Mouse (Mus musculus) ES-Bruce4 (cell line): Measurements from ENCODE around the gene Cnnm2.

Experiments used
- CTCF ChIP-seq: IDR thresholded peaks from one replicate; pipeline ENCODE4 v1.8.1; 2011; ENCODE audit warnings: low read depth, low read length
- POLR2A ChIP-seq: IDR thresholded peaks from one replicate; pipeline ENCODE4 v1.8.1; 2011; ENCODE audit warnings: low read length; ENCODE audit not compliant: insufficient read depth

GRCm38 (mm10) chr19:46871096-46871495 is 109.7 kb downstream of the Cnnm2 start:
- TF ChIP-seq POLR2A: no peak
- no peak for TF ChIP-seq CTCF
